Mouse (Mus musculus) liver, embryonic 13.5 days (tissue): ENCODE results near the gene Spg11. TPM values are rescaled to one million over a fixed set of nuclear protein-coding genes. Genes with fewer than 3 reads are reported as not detected.
A peak's percentile ranks its signal among the peaks of the same experiment; 100 is the strongest.
"Not testable (repeated sequence)": the region's sequence is repeated elsewhere in the genome, so short reads cannot be mapped to it uniquely, and the experiment has no call there.

Experiments
- ATAC-seq: fragments of 200-750 bp; cut with Nextera tagmentation; 2 replicates; pipeline ENCODE4 v1.8.0; 2017; ENCODE audit warnings: low read depth, mild to moderate bottlenecking, moderate number of reproducible peaks, moderate library complexity
- DNase-seq: peaks from one replicate; pipeline ENCODE4 v3.0.0; 2022
- H3K27ac ChIP-seq: fragments of 300-500 bp; sonication (generic); 2 replicates; pipeline ENCODE4 v1.5.1; 2015; ENCODE audit warnings: moderate library complexity, mild to moderate bottlenecking, inconsistent platforms
- H3K27me3 ChIP-seq: fragments of 300-500 bp; sonication (generic); 2 replicates; pipeline ENCODE4 v1.6.1; 2015; ENCODE audit warnings: mild to moderate bottlenecking, inconsistent platforms
- H3K36me3 ChIP-seq: fragments of 300-500 bp; sonication (generic); 2 replicates; pipeline ENCODE4 v1.6.1; 2015; ENCODE audit warnings: mild to moderate bottlenecking, inconsistent platforms
- H3K4me1 ChIP-seq: fragments of 300-500 bp; sonication (generic); replicated peaks from 2 replicates; pipeline ENCODE4 v1.6.1; 2015; ENCODE audit warnings: inconsistent platforms
- H3K4me2 ChIP-seq: fragments of 300-500 bp; sonication (generic); 2 replicates; pipeline ENCODE4 v1.6.1; 2015; ENCODE audit warnings: inconsistent platforms, mild to moderate bottlenecking, moderate library complexity
- H3K4me3 ChIP-seq: fragments of 300-500 bp; sonication (generic); replicated peaks from 2 replicates; pipeline ENCODE4 v1.5.1; 2015; ENCODE audit warnings: mild to moderate bottlenecking, inconsistent platforms
- H3K9ac ChIP-seq: fragments of 300-500 bp; sonication (generic); 2 replicates; pipeline ENCODE4 v1.6.1; 2015; ENCODE audit warnings: mild to moderate bottlenecking, inconsistent platforms
- H3K9me3 ChIP-seq: fragments of 300-500 bp; sonication (generic); replicated peaks from 2 replicates; pipeline ENCODE4 v1.6.1; 2016; ENCODE audit warnings: inconsistent platforms
- WGBS: fragments of 180-500 bp; shearing (Covaris S2); methylation state at CpG from one replicate; pipeline ENCODE4 v1.1.7; 2015; ENCODE audit not compliant: insufficient replicate concordance; 5-methylcytosine and 5-hydroxymethylcytosine counted together
- polyA plus RNA-seq: library from polyadenylated mRNA; unstranded; fragments of >200 nt; fragmentation: Nextera tagmentation; extraction: Ambion mirVana; gene quantifications from 2 replicates; pipeline ENCODE4 v1.2.1, GENCODE M21; 2015

The Spg11 gene
- polyA plus RNA-seq, 1 experiment from 2014 or later: 3.5 TPM

GRCm38 (mm10) chr2:122102070-122102469 lies 16.1 kb downstream of the Spg11 start:
- Histone ChIP-seq H3K27ac (no peak overlapping the region), H3K27me3 (no peaks in the 10 kb centered on the region), H3K4me3 (no peak overlapping the region), H3K4me1 (no peaks in the 10 kb centered on the region), H3K9ac (no peak overlapping the region), H3K36me3 (peaks cover 41% of the 10 kb centered on the region), H3K4me2 (no peak overlapping the region), H3K9me3 (no peaks in the 10 kb centered on the region)
- ATAC-seq (0 out of 2 replicates have a peak, but pooled peaks have one; percentile 41), DNase-seq (no peak)

- not testable (repeated sequence) for H3K27me3 ChIP-seq, H3K9me3 ChIP-seq, H3K4me3 ChIP-seq, H3K4me2 ChIP-seq, DNase-seq, H3K27ac ChIP-seq, H3K4me1 ChIP-seq, H3K9ac ChIP-seq
- ATAC-seq: peak; percentile 54; the same call in 1 of the 2 replicates
- 73% methylated on average over 5 of the region's 5 CpGs for WGBS
- H3K36me3 ChIP-seq: peaks cover 55% of the 10 kb centered on the region
Measured at GRCm38 (mm10) chr2:122097686-122098085, 20.5 kb downstream of the Spg11 start.

GRCm38 (mm10) chr2:122093844-122094243 lies 24.3 kb downstream of the Spg11 start:
- Histone ChIP-seq H3K4me2 (no peak overlapping the region), H3K9ac (no peak overlapping the region), H3K9me3 (no peaks in the 10 kb centered on the region), H3K4me1 (no peaks in the 10 kb centered on the region), H3K27me3 (no peaks in the 10 kb centered on the region), H3K27ac (no peak overlapping the region), H3K36me3 (peaks cover 51% of the 10 kb centered on the region), H3K4me3 (no peak overlapping the region)
- DNase-seq (no peak), ATAC-seq (no peak)
- 82% methylated on average over 4 of the region's 4 CpGs for WGBS

GRCm38 (mm10) chr2:122086446-122086845 lies 31.7 kb downstream of the Spg11 start:
- Histone ChIP-seq H3K4me3 (no peak overlapping the region), H3K9ac (no peak overlapping the region), H3K27me3 (no peaks in the 10 kb centered on the region), H3K36me3 (peaks cover 43% of the 10 kb centered on the region), H3K4me1 (no peaks in the 10 kb centered on the region), H3K4me2 (no peak overlapping the region), H3K9me3 (no peaks in the 10 kb centered on the region), H3K27ac (no peak overlapping the region)
- WGBS: 75% methylated on average over 4 of the region's 4 CpGs
- DNase-seq: no peak
- no peak for ATAC-seq

GRCm38 (mm10) chr2:122081728-122082456 lies 36.3 kb downstream of the Spg11 start:
- ATAC-seq (peak; percentile 52), DNase-seq (no peak)
- H3K9me3 ChIP-seq: no peaks in the 10 kb centered on the region
- no peak overlapping the region for H3K4me2 ChIP-seq
- WGBS: 67% methylated on average over 7 of the region's 7 CpGs
- H3K9ac ChIP-seq: no peak overlapping the region
- no peak overlapping the region for H3K4me3 ChIP-seq
- H3K27ac ChIP-seq: peak overlapping the region; percentile 43; the same call in 1 of the 2 replicates
- H3K27me3 ChIP-seq: no peaks in the 10 kb centered on the region
- H3K4me1 ChIP-seq: no peaks in the 10 kb centered on the region
- H3K36me3 ChIP-seq: peaks cover 53% of the 10 kb centered on the region

GRCm38 (mm10) chr2:122069922-122070321 lies 48.3 kb downstream of the Spg11 start:
- ATAC-seq (no peak), DNase-seq (peak; percentile 26)
- 24% methylated on average over 5 of the region's 5 CpGs for WGBS
- no peaks in the 10 kb centered on the region for H3K4me1 ChIP-seq
- H3K9ac ChIP-seq: no peak overlapping the region
- H3K4me2 ChIP-seq: no peak overlapping the region
- no peak overlapping the region for H3K4me3 ChIP-seq
- peaks cover 52% of the 10 kb centered on the region for H3K36me3 ChIP-seq
- no peaks in the 10 kb centered on the region for H3K27me3 ChIP-seq
- H3K27ac ChIP-seq: no peak overlapping the region
- no peaks in the 10 kb centered on the region for H3K9me3 ChIP-seq

- H3K27ac ChIP-seq: no peak overlapping the region
- no peak overlapping the region for H3K9ac ChIP-seq
- 0 out of 2 replicates have a peak, but pooled peaks have one; percentile 17 for ATAC-seq
- no peak overlapping the region for H3K4me3 ChIP-seq
- H3K9me3 ChIP-seq: no peaks in the 10 kb centered on the region
- H3K4me2 ChIP-seq: no peak overlapping the region
- H3K36me3 ChIP-seq: peaks cover 53% of the 10 kb centered on the region
- H3K4me1 ChIP-seq: no peaks in the 10 kb centered on the region
- 68% methylated on average over 6 of the region's 6 CpGs for WGBS
- H3K27me3 ChIP-seq: no peaks in the 10 kb centered on the region
- no peak for DNase-seq
Measured at GRCm38 (mm10) chr2:122069144-122069912, 48.9 kb downstream of the Spg11 start.

- 72% methylated on average over 8 of the region's 8 CpGs for WGBS
- no peak for ATAC-seq
- H3K27me3 ChIP-seq: no peaks in the 10 kb centered on the region
- H3K9ac ChIP-seq: no peak overlapping the region
- H3K4me1 ChIP-seq: no peaks in the 10 kb centered on the region
- H3K27ac ChIP-seq: no peak overlapping the region
- no peaks in the 10 kb centered on the region for H3K9me3 ChIP-seq
- no peak overlapping the region for H3K4me2 ChIP-seq
- no peak for DNase-seq
- H3K36me3 ChIP-seq: peaks cover 52% of the 10 kb centered on the region
- H3K4me3 ChIP-seq: no peak overlapping the region
Measured at GRCm38 (mm10) chr2:122066241-122066640, 51.9 kb downstream of the Spg11 start.

- Histone ChIP-seq H3K27me3 (no peaks in the 10 kb centered on the region), H3K27ac (no peak overlapping the region), H3K4me3 (no peak overlapping the region), H3K36me3 (peaks cover 54% of the 10 kb centered on the region), H3K9ac (no peak overlapping the region), H3K4me1 (no peaks in the 10 kb centered on the region), H3K9me3 (no peaks in the 10 kb centered on the region), H3K4me2 (no peak overlapping the region)
- DNase-seq (no peak), ATAC-seq (no peak)
- 43% methylated on average over 14 of the region's 14 CpGs for WGBS
Measured at GRCm38 (mm10) chr2:122065200-122065969, 52.8 kb downstream of the Spg11 start.

GRCm38 (mm10) chr2:122059365-122060115 lies 58.6 kb downstream of the Spg11 start:
- H3K27ac ChIP-seq: no peak overlapping the region
- H3K36me3 ChIP-seq: peaks cover 62% of the 10 kb centered on the region
- DNase-seq (no peak), ATAC-seq (0 out of 2 replicates have a peak, but pooled peaks have one; percentile 27)
- no peak overlapping the region for H3K4me3 ChIP-seq
- 70% methylated on average over 11 of the region's 11 CpGs for WGBS
- no peak overlapping the region for H3K4me2 ChIP-seq
- H3K9ac ChIP-seq: no peak overlapping the region
- H3K4me1 ChIP-seq: no peaks in the 10 kb centered on the region
- H3K9me3 ChIP-seq: no peaks in the 10 kb centered on the region
- H3K27me3 ChIP-seq: no peaks in the 10 kb centered on the region

GRCm38 (mm10) chr2:122043926-122044325 lies 74.3 kb downstream of the Spg11 start:
- DNase-seq (no peak), ATAC-seq (peak; percentile 68)
- no peak overlapping the region for H3K4me3 ChIP-seq
- peaks cover 12% of the 10 kb centered on the region for H3K4me1 ChIP-seq
- H3K36me3 ChIP-seq: peaks cover 78% of the 10 kb centered on the region
- H3K4me2 ChIP-seq: no peak overlapping the region
- H3K9me3 ChIP-seq: no peaks in the 10 kb centered on the region
- H3K9ac ChIP-seq: no peak overlapping the region
- H3K27ac ChIP-seq: no peak overlapping the region
- no peaks in the 10 kb centered on the region for H3K27me3 ChIP-seq
